Mouse (Mus musculus) kidney, postnatal 10 days (tissue): ENCODE results near the gene Pacrg.

Source experiments
- DNase-seq: peaks from one replicate; pipeline ENCODE4 v3.0.0; 2021; ENCODE audit warnings: mixed read lengths

Gene Pacrg

GRCm38 (mm10) chr17:10840148-10840707, at the start of gene Pacrg, which contains the start of gene Prkn:
Gene Pacrg, minus strand, starts transcription at chr17:10840311.
Gene Prkn, plus strand, starts transcription at chr17:10840384.
- DNase-seq = peak; percentile 99

GRCm38 (mm10) chr17:10887924-10888323, 47.8 kb upstream of the Pacrg start:
- no peak for DNase-seq

GRCm38 (mm10) chr17:10882260-10882659, 42.1 kb upstream of the Pacrg start:
- no peak for DNase-seq

- DNase-seq = no peak
Measured at GRCm38 (mm10) chr17:10878986-10879385, 38.9 kb upstream of the Pacrg start.

- no peak for DNase-seq
Measured at GRCm38 (mm10) chr17:10874208-10875187, 34.4 kb upstream of the Pacrg start.

- DNase-seq = no peak
Measured at GRCm38 (mm10) chr17:10854207-10854606, 14.1 kb upstream of the Pacrg start.

- peak; percentile 65 for DNase-seq
Measured at GRCm38 (mm10) chr17:10840731-10841201, 655 bp upstream of the Pacrg start.

GRCm38 (mm10) chr17:10818971-10819370, 21.1 kb downstream of the Pacrg start:
- no peak for DNase-seq

- no peak for DNase-seq
Measured at GRCm38 (mm10) chr17:10808571-10808970, 31.5 kb downstream of the Pacrg start.

GRCm38 (mm10) chr17:10807261-10807998, 32.7 kb downstream of the Pacrg start:
- DNase-seq = no peak

GRCm38 (mm10) chr17:10806692-10807091, 33.4 kb downstream of the Pacrg start:
- no peak for DNase-seq

- no peak for DNase-seq
Measured at GRCm38 (mm10) chr17:10791661-10792060, 48.5 kb downstream of the Pacrg start.

- no peak for DNase-seq
Measured at GRCm38 (mm10) chr17:10784401-10784920, 55.6 kb downstream of the Pacrg start.

GRCm38 (mm10) chr17:10776503-10776902, 63.6 kb downstream of the Pacrg start:
- no peak for DNase-seq

GRCm38 (mm10) chr17:10774468-10774867, 65.6 kb downstream of the Pacrg start:
- DNase-seq = no peak

GRCm38 (mm10) chr17:10772207-10772606, 67.9 kb downstream of the Pacrg start:
- DNase-seq = no peak

GRCm38 (mm10) chr17:10769873-10770272, 70.2 kb downstream of the Pacrg start:
- DNase-seq = no peak

GRCm38 (mm10) chr17:10766735-10767406, 73.2 kb downstream of the Pacrg start:
- no peak for DNase-seq

GRCm38 (mm10) chr17:10764343-10764742, 75.8 kb downstream of the Pacrg start:
- no peak for DNase-seq

GRCm38 (mm10) chr17:10757455-10757854, 82.7 kb downstream of the Pacrg start:
- no peak for DNase-seq

GRCm38 (mm10) chr17:10744709-10745461, 95.2 kb downstream of the Pacrg start:
- DNase-seq = peak; percentile 74
